Mouse (Mus musculus): ENCODE results near the gene Zfp54.
"Not testable (repeated sequence)": the region's sequence is repeated elsewhere in the genome, so short reads cannot be mapped to it uniquely, and the experiment has no call there.

Gene Zfp54

DNA sequence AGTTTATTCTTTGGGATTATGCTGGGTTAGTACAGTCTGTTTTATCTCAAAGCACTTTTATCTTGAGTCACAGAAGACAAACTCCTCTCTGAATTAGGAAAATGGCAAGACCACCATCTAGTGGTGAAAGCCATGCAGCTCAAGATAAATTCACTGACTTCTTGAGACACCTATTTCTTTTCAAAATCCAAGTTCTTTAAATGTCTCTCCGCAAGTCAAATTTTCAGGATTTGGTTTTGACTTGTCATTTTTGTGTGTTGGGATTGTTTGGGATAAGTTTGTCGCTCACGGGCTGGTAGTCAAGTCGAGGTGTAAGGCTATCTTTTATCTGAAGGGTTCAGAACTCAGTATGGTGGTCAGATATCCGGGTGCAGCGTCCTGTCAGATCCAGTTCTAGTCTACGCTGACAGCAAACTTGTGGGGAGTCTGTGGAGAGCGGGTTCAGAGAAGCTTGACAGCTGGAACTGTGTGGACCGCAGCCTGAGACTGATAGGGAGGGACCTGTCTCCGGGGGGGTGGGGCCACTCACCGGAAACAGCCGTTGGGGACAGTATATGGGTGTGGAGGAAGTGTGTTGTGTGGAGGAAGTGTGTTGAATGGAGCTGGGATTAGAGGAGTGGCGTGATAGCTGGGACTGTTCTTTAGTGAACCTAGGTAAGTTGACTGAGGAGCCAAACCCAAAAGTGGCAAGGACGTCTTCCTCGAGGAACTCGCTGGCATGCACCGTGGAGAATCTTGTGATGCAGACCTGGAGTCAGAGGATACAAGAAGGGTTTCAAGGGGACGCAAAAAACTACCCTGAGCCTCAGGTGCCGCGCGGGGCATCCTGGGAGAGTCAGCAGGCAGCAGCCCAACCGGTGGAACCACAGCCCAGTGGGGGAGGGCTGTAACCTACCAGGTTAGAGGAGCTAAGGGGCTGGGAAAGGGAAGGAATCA, at the start of gene Zfp54:
Gene Zfp54, plus strand, starts transcription at position 564 of the 936 bp plus-strand sequence.
- DNase-seq: peak; percentile 73

GRCm38 (mm10) chr17:21375311-21375710, 47.7 kb upstream of the Zfp54 start:
- DNase-seq: no peak

- DNase-seq: peak; percentile 57 to 71
Observed at GRCm38 (mm10) chr17:21383391-21384056, 39.5 kb upstream of the Zfp54 start, which contains the start of gene Zfp677. Gene Zfp677 (plus strand): TSS chr17:21383748.

DNA sequence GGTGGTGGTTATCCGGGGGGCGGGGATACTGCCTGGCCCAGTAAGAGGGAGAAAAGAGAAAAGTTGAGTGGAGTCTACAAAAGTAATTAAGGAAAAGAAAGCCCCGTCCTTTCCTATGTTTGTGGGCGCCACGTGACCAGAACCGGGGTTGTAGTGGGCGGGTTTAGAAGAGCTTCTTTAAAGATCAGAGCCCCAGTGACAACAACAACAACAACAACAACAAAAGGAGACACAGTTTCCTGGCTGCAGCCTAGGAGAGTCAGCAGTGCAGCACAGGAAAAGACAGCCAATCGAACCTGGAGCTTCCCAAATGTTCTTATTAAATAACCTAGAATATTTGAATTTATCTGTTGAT, 39.0 kb upstream of the Zfp54 start:
- DNase-seq: no peak

DNA sequence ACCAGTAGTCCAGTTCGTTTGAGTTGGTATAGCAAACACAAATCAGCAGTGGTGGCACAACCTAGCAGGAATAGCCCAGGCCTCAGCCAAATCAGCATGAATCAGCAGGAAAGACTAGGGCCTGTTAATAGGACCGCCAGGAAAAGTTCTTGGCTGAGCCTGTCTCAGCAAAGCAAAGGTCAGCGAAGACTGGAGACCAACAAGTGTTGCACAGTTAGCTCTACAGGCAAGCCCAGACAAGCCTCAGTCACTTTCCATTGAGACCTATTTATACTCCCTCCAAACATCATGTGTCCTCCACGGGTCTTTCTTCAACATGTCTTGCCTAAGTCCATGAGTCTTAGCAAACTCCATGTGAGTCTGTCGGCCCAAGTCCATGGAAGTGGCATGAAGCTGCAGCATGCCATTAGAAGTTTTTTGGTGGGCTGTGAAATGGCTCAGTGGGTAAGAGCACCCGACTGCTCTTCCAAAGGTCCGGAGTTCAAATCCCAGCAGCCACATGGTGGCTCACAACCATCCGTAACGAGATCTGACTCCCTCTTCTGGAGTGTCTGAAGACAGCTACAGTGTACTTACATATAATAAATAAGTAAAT, 15.9 kb downstream of the Zfp54 start:
- not testable (repeated sequence) for DNase-seq

- peak; percentile 34 to 73 for DNase-seq
Observed at GRCm38 (mm10) chr17:21449669-21450068, 26.6 kb downstream of the Zfp54 start.

DNA sequence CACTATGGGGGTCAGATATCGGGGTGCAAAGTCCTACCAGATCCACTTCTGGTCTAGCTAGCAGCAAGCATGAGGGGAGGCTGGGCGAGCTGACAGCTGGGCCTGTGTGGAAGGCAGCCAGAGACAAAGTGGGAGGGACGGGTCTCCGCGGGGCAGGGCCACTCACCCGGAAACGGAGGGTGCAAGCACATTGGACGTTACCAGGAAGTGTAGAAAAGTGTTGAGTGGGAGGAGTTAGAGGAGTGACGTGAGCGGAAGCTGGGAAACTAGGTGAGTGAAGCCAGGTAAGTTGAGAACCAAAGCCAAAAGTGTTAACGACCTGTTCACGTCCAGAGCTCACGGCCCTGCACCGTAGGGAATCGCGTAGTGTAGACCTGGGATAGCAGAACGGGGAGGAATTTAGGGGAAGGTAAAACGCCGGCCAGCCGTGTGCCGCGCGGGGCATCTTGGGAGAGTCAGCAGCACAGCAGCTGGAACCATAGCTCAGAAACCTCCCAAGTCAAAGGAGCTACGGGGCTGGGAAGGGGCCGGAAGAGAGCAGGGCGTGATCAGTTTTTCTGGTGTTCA, 27.2 kb downstream of the Zfp54 start, which contains the start of gene Zfp51:
Gene Zfp51, plus strand, starts transcription at position 237 of the 567 bp plus-strand sequence.
- DNase-seq: peak; percentile 92 to 95

- DNase-seq: no peak
Observed at GRCm38 (mm10) chr17:21463550-21463949, 40.5 kb downstream of the Zfp54 start.

- no peak for DNase-seq
Observed at GRCm38 (mm10) chr17:21472032-21472652, 49.1 kb downstream of the Zfp54 start.

GRCm38 (mm10) chr17:21472653-21473307, 49.8 kb downstream of the Zfp54 start:
- DNase-seq: no peak

DNA sequence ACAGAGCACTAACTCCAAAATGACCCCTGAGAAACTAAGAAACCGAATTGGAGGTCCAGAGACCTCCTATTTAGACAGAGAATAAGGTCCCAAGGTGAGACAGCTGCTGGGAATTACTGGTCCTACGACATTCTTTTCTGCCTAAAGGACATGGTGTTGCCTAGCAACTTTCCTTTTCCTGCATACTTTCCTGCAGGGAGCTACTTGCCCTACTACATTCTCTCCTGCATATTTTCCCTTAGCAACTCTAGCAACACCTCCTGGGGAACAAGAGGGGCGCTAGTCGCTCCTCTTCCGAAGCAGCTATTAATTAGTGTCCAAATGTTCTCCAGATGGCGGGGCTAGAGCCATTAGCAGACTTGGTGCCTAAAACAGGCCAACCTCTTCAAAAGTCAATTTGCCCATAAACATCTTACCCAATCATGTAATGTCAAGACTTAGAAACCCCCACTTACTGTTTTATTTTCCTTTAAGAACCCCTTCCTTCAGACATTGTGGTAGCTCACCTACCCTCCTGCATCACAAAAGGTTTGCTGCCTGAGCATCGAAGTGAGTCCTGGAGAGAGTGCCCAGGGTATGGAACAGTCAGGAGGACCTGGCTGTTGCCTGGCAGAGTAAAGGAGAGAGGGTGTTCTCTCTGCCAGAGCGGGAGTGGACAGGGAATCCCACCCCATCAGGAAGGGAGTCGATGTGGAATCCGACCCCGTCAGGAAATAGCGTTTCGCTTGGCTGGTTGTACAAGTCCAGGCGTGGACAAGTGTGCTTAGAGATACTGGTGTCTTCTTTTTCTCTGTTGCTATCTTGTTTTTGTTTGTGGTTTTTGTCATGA, 50.5 kb downstream of the Zfp54 start:
- no peak for DNase-seq

DNA sequence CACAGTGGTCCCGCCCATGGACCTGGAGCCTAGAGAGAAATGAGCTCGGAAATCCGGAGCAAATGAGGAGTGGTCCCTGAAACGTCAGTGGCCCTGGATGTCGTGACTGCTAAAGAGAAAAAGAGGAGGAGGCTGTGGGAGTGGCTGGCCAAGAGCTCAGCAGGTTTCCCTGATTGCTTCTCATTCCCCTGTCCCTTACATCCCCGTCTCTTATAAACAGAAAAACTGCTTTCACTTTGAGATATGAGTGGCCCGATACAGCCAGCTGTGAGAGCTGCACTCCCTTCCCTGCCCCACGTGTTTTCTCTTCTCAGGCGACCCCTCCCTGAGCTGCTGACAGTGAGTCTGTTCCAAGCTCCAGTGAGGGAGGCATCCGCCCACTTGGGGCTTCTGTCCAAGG, 51.7 kb downstream of the Zfp54 start:
- peak; percentile 10 to 50 for DNase-seq

DNA sequence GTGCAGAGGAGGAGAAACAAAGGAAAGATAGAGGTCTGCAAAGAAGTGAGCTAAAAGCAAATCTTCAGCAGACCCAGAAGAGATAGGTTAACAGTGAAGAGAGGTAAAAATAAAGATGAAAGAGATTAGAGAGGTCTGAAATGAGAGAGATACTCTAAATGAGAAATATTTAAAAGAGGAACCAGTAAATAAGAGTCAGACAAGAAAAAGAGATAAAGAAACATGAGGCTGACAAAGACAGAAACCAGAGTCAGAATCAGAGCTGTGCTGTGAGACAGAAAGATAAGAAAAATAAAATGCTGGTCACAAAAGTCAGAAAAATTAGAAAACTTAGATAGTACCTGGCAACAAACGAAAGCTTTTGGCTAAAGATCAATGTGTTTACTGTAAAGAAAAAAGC, 52.3 kb downstream of the Zfp54 start:
- DNase-seq: not testable (repeated sequence)

DNA sequence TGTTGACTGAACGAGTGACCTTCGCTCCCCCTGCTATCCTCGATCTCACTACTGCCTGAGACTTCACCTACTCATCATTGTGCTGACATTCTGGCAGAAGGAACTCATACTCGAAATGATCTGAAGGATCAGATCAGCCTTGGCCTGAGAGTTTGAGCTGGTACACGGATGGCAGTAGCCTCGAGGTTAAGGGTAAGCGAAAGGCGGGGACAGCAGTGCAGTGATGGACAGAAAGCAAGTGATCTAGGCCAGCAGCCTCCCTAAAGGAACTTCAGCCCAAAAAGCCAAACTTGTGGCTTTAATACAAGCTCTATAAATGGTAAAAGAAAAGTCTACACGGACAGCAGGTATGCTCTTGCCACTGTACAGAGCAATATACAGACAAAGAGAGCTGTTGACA, 53.3 kb downstream of the Zfp54 start:
- DNase-seq: not testable (repeated sequence)

DNA sequence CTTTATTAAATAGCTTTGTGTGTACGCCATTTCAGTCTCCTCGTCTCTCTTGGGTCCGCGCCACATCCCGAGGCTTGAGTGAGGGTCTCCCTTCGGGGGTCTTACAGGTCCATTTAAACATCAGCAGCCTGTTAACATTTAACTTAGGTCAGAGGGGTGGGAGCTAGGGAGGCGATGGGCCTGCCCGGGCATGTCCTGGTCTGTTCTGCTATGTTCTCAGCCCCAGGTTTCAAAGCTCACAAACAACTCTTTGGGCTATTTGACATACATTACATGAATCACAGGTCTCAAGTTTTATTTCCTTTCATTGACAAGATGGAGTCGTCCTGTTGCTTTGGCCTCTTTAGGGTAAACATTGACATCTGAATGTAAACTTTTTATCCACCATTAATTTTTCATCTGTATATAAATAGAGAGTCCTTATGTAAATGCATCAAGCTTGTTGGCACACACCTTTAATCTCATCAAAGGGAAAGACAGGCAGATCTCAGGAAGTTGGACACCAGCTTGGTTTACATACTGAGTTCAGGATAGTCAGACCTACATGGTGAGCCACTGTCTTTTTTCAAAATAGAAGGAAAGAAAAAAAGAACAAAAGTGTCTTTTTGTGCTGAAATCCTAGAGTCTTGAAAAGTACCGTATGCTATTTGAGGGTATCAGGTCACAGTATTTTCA, 55.2 kb downstream of the Zfp54 start:
- not testable (repeated sequence) for DNase-seq
